Mouse (Mus musculus): ENCODE measurements around the gene Dnah17. TPM values are rescaled to one million over a fixed set of nuclear protein-coding genes. Genes with fewer than 3 reads are reported as not detected.

The Dnah17 gene
- total RNA-seq, 2 experiments from 2014 or later = 0.03 to 0.09 TPM

Small RNA genes lying within 50 kb of the gene (microRNA-seq; reads per million reads assigned to microRNA genes)
- gene Mir6933 = 4.6 reads per million, percentile 3 among the genes with 10 or more reads in this experiment

Other genes with a start within 250 kb of the Dnah17 start
- 1 to 10 TPM; 5.0 to 9.0 TPM for gene Socs3, start 160.6 kb downstream of the Dnah17 start, total RNA-seq (2021)
- gene Pgs1, start 144.3 kb downstream of the Dnah17 start, total RNA-seq (2021) = 10 to 100 TPM; 30.9 to 31.0 TPM
- 10 to 100 TPM; 51.0 to 56.2 TPM for gene Cyth1, start 118.0 kb upstream of the Dnah17 start, total RNA-seq (2021)
- gene Usp36, start 159.6 kb upstream of the Dnah17 start, total RNA-seq (2021) = 10 to 100 TPM; 18.1 to 20.3 TPM
- gene Cep295nl, start 211.9 kb upstream of the Dnah17 start, total RNA-seq (2021) = 1 to 10 TPM in 1 of 2 experiments, under 1 TPM in 1; 0.60 to 1.2 TPM
- gene Timp2, start 225.1 kb upstream of the Dnah17 start, total RNA-seq (2021) = 100 to 1,000 TPM; 101 to 111 TPM

Data from adrenal gland, postnatal 10 days (tissue).